Mouse (Mus musculus) lung, postnatal 0 days (tissue): ENCODE results near the gene Serpinb9. TPM values are rescaled to one million over a fixed set of nuclear protein-coding genes. Genes with fewer than 3 reads are reported as not detected.
"Not testable (repeated sequence)": the region's sequence is repeated elsewhere in the genome, so short reads cannot be mapped to it uniquely, and the experiment has no call there.

Experiments
- ATAC-seq: fragments of 200-750 bp; cut with Nextera tagmentation; 2 replicates; pipeline ENCODE4 v1.8.0; 2017; ENCODE audit warnings: moderate library complexity
- DNase-seq: peaks from one replicate; pipeline ENCODE4 v3.0.0-alpha.2; 2016; ENCODE audit warnings: low spot score
- H3K27ac ChIP-seq: fragments of 300-500 bp; sonication (generic); 2 replicates; pipeline ENCODE4 v1.5.1; 2014; ENCODE audit warnings: antibody characterized with exemption, mild to moderate bottlenecking, low read length, mixed read lengths
- H3K27me3 ChIP-seq: fragments of 300-500 bp; sonication (generic); replicated peaks from 2 replicates; pipeline ENCODE4 v1.6.1; 2014; ENCODE audit warnings: low read length, mixed read lengths; ENCODE audit not compliant: insufficient read depth
- H3K36me3 ChIP-seq: fragments of 300-500 bp; sonication (generic); 2 replicates; pipeline ENCODE4 v1.6.1; 2014; ENCODE audit warnings: low read length, mixed read lengths; ENCODE audit not compliant: insufficient read depth
- H3K4me1 ChIP-seq: fragments of 300-500 bp; sonication (generic); 2 replicates; pipeline ENCODE4 v1.6.1; 2014; ENCODE audit warnings: antibody characterized with exemption, low read depth, low read length, mixed read lengths; ENCODE audit not compliant: insufficient read depth
- H3K4me2 ChIP-seq: fragments of 300-500 bp; sonication (generic); replicated peaks from 2 replicates; pipeline ENCODE4 v1.6.1; 2014; ENCODE audit warnings: low read depth, mild to moderate bottlenecking, low read length, moderate library complexity, mixed read lengths
- H3K4me3 ChIP-seq: fragments of 300-500 bp; sonication (generic); 2 replicates; pipeline ENCODE4 v1.5.1; 2014; ENCODE audit warnings: low read depth, low read length
- H3K9ac ChIP-seq: fragments of 300-500 bp; sonication (generic); replicated peaks from 2 replicates; pipeline ENCODE4 v1.6.1; 2014; ENCODE audit warnings: low read depth, mild to moderate bottlenecking
- H3K9me3 ChIP-seq: fragments of 300-500 bp; sonication (generic); 2 replicates; pipeline ENCODE4 v1.6.1; 2016; ENCODE audit warnings: low read length, mixed read lengths
- CTCF ChIP-seq: IDR thresholded peaks from 2 replicates; pipeline ENCODE4 v1.5.1; 2016; ENCODE audit warnings: antibody characterized with exemption, mild to moderate bottlenecking
- EP300 ChIP-seq: IDR thresholded peaks from 2 replicates; pipeline ENCODE4 v1.6.1; 2016; ENCODE audit warnings: antibody characterized with exemption, mild to moderate bottlenecking, control low read depth
- WGBS: fragments of 180-500 bp; shearing (Covaris S2); extraction: QIAGEN DNeasy Blood & Tissue Kit; methylation state at CpG from one replicate; pipeline ENCODE4 v1.1.7; 2014; 5-methylcytosine and 5-hydroxymethylcytosine counted together
- polyA plus RNA-seq: library from polyadenylated mRNA; unstranded; fragments of >200 nt; fragmentation: Nextera tagmentation; extraction: Ambion mirVana; gene quantifications from 2 replicates; pipeline ENCODE4 v1.2.1, GENCODE M21; 2015

Serpinb9 gene
- polyA plus RNA-seq, 1 experiment from 2014 or later: 83.1 TPM

GRCm38 (mm10) chr13:33028146-33028545 is 25.1 kb downstream of the Serpinb9 start:
- H3K9me3 ChIP-seq: no peaks in the 10 kb centered on the region
- TF ChIP-seq CTCF (no peak), EP300 (no peak)
- H3K27me3 ChIP-seq: no peaks in the 10 kb centered on the region
- no peak overlapping the region for H3K4me3 ChIP-seq
- no peaks in the 10 kb centered on the region for H3K36me3 ChIP-seq
- ATAC-seq: peak; percentile 76
- no peak overlapping the region for H3K27ac ChIP-seq
- no peaks in the 10 kb centered on the region for H3K4me1 ChIP-seq
- H3K9ac ChIP-seq: no peak overlapping the region
- 16% methylated on average over 2 of the region's 2 CpGs for WGBS
- peak; percentile 30 for DNase-seq
- no peak overlapping the region for H3K4me2 ChIP-seq

- peak; percentile 86 for ATAC-seq
- TF ChIP-seq EP300 (peak; percentile 86), CTCF (no peak)
These were observed 25.5 kb downstream of the Serpinb9 start for GRCm38 (mm10) chr13:33028550-33028949.

GRCm38 (mm10) chr13:33029478-33029877 is 26.4 kb downstream of the Serpinb9 start:
- H3K4me1 ChIP-seq, H3K36me3 ChIP-seq, H3K9me3 ChIP-seq, H3K4me2 ChIP-seq, H3K4me3 ChIP-seq, H3K27me3 ChIP-seq, H3K9ac ChIP-seq: not testable (repeated sequence)
- peak; percentile 97 for TF ChIP-seq EP300
- DNase-seq (peak; percentile 22), ATAC-seq (peak; percentile 81)
- 65% methylated on average over 2 of the region's 2 CpGs for WGBS
- 0 out of 2 replicates have a peak overlapping the region, but pooled peaks have one; percentile 26 for H3K27ac ChIP-seq

More at GRCm38 (mm10) chr13:33028550-33028949, 25.5 kb downstream of the Serpinb9 start:
- peak; percentile 25 for DNase-seq
- H3K4me1 ChIP-seq: no peaks in the 10 kb centered on the region
- H3K36me3 ChIP-seq: no peaks in the 10 kb centered on the region
- peak overlapping the region; percentile 26; the same call in 1 of the 2 replicates for H3K27ac ChIP-seq
- H3K4me2 ChIP-seq: no peak overlapping the region
- no peaks in the 10 kb centered on the region for H3K27me3 ChIP-seq
- H3K9me3 ChIP-seq: no peaks in the 10 kb centered on the region
- WGBS: 43% methylated on average over 2 of the region's 2 CpGs
- H3K9ac ChIP-seq: no peak overlapping the region
- H3K4me3 ChIP-seq: no peak overlapping the region

GRCm38 (mm10) chr13:33030281-33030680 is 27.2 kb downstream of the Serpinb9 start:
- TF ChIP-seq EP300 (no peak), CTCF (no peak)
- Histone ChIP-seq H3K27me3 (no peaks in the 10 kb centered on the region), H3K4me1 (no peaks in the 10 kb centered on the region), H3K4me3 (no peak overlapping the region), H3K36me3 (no peaks in the 10 kb centered on the region), H3K4me2 (no peak overlapping the region), H3K9ac (no peak overlapping the region), H3K9me3 (no peaks in the 10 kb centered on the region), H3K27ac (no peak overlapping the region)
- ATAC-seq (no peak), DNase-seq (no peak)
- WGBS: 89% methylated on average over 2 of the region's 3 CpGs

DNA sequence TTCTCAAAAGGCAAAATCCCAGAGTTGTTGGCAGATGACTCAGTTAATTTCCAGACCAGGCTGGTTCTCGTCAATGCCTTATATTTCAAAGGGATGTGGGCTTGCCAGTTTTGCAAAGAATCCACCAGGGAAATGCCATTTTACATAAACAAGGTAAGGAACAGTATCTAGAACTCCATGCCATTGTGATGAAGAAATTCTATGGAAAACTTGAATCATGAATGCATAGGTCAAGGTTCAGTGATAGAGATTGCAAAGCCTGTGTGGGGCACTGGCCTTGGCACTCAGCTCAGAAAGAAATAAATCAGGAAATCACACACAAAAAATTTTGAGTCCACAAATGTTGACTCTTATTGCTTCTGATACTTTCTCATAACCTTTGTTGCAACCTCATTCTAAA is 32.5 kb downstream of the Serpinb9 start:
- WGBS: 72% methylated on average over 1 of the region's 1 CpGs

GRCm38 (mm10) chr13:33043542-33043941 is 40.5 kb downstream of the Serpinb9 start:
- Histone ChIP-seq H3K9ac (no peak overlapping the region), H3K4me1 (no peaks in the 10 kb centered on the region), H3K9me3 (no peaks in the 10 kb centered on the region), H3K27ac (no peak overlapping the region), H3K4me3 (no peak overlapping the region), H3K27me3 (no peaks in the 10 kb centered on the region), H3K4me2 (no peak overlapping the region), H3K36me3 (no peaks in the 10 kb centered on the region)
- ATAC-seq: no peak
- 89% methylated on average over 3 of the region's 3 CpGs for WGBS
- TF ChIP-seq EP300 (no peak), CTCF (no peak)
- no peak for DNase-seq

More for the DNA sequence above, 32.5 kb downstream of the Serpinb9 start:
- no peak overlapping the region for H3K9ac ChIP-seq
- H3K9me3 ChIP-seq: no peaks in the 10 kb centered on the region
- no peak overlapping the region for H3K4me2 ChIP-seq
- DNase-seq: no peak
- ATAC-seq: no peak
- no peak overlapping the region for H3K27ac ChIP-seq
- no peaks in the 10 kb centered on the region for H3K4me1 ChIP-seq
- no peak overlapping the region for H3K4me3 ChIP-seq
- H3K36me3 ChIP-seq: no peaks in the 10 kb centered on the region
- H3K27me3 ChIP-seq: no peaks in the 10 kb centered on the region
- TF ChIP-seq EP300: no peak
- TF ChIP-seq CTCF: no peak

- WGBS: 88% methylated on average over 2 of the region's 2 CpGs
These were observed 44.2 kb downstream of the Serpinb9 start for GRCm38 (mm10) chr13:33047234-33047633.

More at GRCm38 (mm10) chr13:33047234-33047633, 44.2 kb downstream of the Serpinb9 start:
- no peak overlapping the region for H3K4me3 ChIP-seq
- H3K4me2 ChIP-seq: no peak overlapping the region
- H3K9ac ChIP-seq: no peak overlapping the region
- ATAC-seq (no peak), DNase-seq (no peak)
- no peaks in the 10 kb centered on the region for H3K36me3 ChIP-seq
- H3K4me1 ChIP-seq: no peaks in the 10 kb centered on the region
- H3K27ac ChIP-seq: no peak overlapping the region
- H3K27me3 ChIP-seq: no peaks in the 10 kb centered on the region
- no peaks in the 10 kb centered on the region for H3K9me3 ChIP-seq
- TF ChIP-seq CTCF: no peak
- TF ChIP-seq EP300: no peak
